Mouse (Mus musculus) E14TG2a.4 (cell line): ENCODE measurements around the gene Tfap2c.

ENCODE experiments used
- CTCF ChIP-seq: conservative IDR thresholded peaks from 2 replicates; pipeline ENCODE4 v1.5.1; 2014; ENCODE audit warnings: low read length
- POU5F1 ChIP-seq: IDR thresholded peaks from 2 replicates; pipeline ENCODE4 v1.6.1; 2014; ENCODE audit warnings: low read length, borderline replicate concordance

DNA sequence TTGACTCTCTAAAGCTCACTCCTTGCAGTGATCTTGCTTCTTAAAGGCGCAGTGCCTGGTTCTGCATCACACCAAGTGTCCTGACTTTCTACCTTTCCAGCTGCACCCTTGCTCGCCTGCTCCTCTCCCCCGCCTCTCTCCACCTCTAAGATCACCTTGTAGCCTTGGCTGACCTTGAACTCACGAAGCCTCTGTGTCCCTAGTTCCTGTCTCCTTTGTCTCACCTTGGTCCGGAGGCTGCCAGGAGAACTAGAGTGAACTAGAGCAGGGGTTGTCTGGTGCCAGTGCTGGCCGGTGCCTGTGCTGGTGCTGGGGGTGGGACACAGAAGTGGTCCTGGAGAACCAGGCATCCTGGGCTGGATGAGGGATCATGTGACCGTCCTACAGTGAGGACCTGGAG is 44.9 kb downstream of the Tfap2c start:
- TF ChIP-seq CTCF (no peak), POU5F1 (no peak)
